Mouse (Mus musculus) layer of hippocampus, adult 9-11 months (tissue): ENCODE data around the gene Pcp4l1.
"Not testable (repeated sequence)": the region's sequence is repeated elsewhere in the genome, so short reads cannot be mapped to it uniquely, and the experiment has no call there.

Experiments used
- DNase-seq: peaks from one replicate; pipeline ENCODE4 v3.0.0; 2022

The Pcp4l1 gene

GRCm38 (mm10) chr1:171195887-171196397 lies at the start of gene Pcp4l1:
TSS of gene Pcp4l1 (minus strand) at chr1:171196268.
- DNase-seq = peak; percentile 51

- no peak for DNase-seq
These were observed 49.3 kb upstream of the Pcp4l1 start for GRCm38 (mm10) chr1:171245353-171245752.

- DNase-seq = not testable (repeated sequence)
These were observed 45.9 kb upstream of the Pcp4l1 start for GRCm38 (mm10) chr1:171241952-171242351.

GRCm38 (mm10) chr1:171240911-171241310 lies 44.8 kb upstream of the Pcp4l1 start:
- DNase-seq = no peak

- DNase-seq = no peak
These were observed 44.1 kb upstream of the Pcp4l1 start for GRCm38 (mm10) chr1:171239992-171240744.

GRCm38 (mm10) chr1:171238463-171238862 lies 42.4 kb upstream of the Pcp4l1 start:
- DNase-seq = no peak

- DNase-seq = no peak
These were observed 41.4 kb upstream of the Pcp4l1 start for GRCm38 (mm10) chr1:171237438-171237837.

GRCm38 (mm10) chr1:171235791-171236190 lies 39.7 kb upstream of the Pcp4l1 start:
- DNase-seq = no peak

- no peak for DNase-seq
These were observed 38.5 kb upstream of the Pcp4l1 start for GRCm38 (mm10) chr1:171234538-171234937.

- peak; percentile 73 for DNase-seq
These were observed 38.1 kb upstream of the Pcp4l1 start, which contains the start of gene Fcer1g for GRCm38 (mm10) chr1:171234126-171234525. TSS of gene Fcer1g (minus strand) at chr1:171234365.

GRCm38 (mm10) chr1:171232800-171233730 lies 37.0 kb upstream of the Pcp4l1 start:
- DNase-seq = no peak

GRCm38 (mm10) chr1:171232348-171232747 lies 36.3 kb upstream of the Pcp4l1 start:
- no peak for DNase-seq

- DNase-seq = no peak
These were observed 35.8 kb upstream of the Pcp4l1 start for GRCm38 (mm10) chr1:171231844-171232243.

- DNase-seq = no peak
These were observed 34.1 kb upstream of the Pcp4l1 start for GRCm38 (mm10) chr1:171230215-171230614.

GRCm38 (mm10) chr1:171229750-171230149 lies 33.7 kb upstream of the Pcp4l1 start:
- DNase-seq = no peak

GRCm38 (mm10) chr1:171227879-171228278 lies 31.8 kb upstream of the Pcp4l1 start:
- DNase-seq = no peak

GRCm38 (mm10) chr1:171226780-171227179 lies 30.7 kb upstream of the Pcp4l1 start:
- DNase-seq = no peak

- DNase-seq = no peak
These were observed 28.8 kb upstream of the Pcp4l1 start, which contains the start of gene Apoa2 for GRCm38 (mm10) chr1:171224857-171225256. TSS of gene Apoa2 (plus strand) at chr1:171225054.

- no peak for DNase-seq
These were observed 27.7 kb upstream of the Pcp4l1 start for GRCm38 (mm10) chr1:171223796-171224195.

- no peak for DNase-seq
These were observed 27.1 kb upstream of the Pcp4l1 start for GRCm38 (mm10) chr1:171223168-171223567.

GRCm38 (mm10) chr1:171222238-171223155 lies 26.4 kb upstream of the Pcp4l1 start, which contains the start of gene Tomm40l:
TSS of gene Tomm40l (minus strand) at chr1:171222514.
- DNase-seq = peak; percentile 99
